Mouse (Mus musculus) E14TG2a.4 (cell line): Measurements from ENCODE around the gene 3110082J24Rik.

Experiments used
- CTCF ChIP-seq: conservative IDR thresholded peaks from 2 replicates; pipeline ENCODE4 v1.5.1; 2014; ENCODE audit warnings: low read length
- POU5F1 ChIP-seq: IDR thresholded peaks from 2 replicates; pipeline ENCODE4 v1.6.1; 2014; ENCODE audit warnings: low read length, borderline replicate concordance

DNA sequence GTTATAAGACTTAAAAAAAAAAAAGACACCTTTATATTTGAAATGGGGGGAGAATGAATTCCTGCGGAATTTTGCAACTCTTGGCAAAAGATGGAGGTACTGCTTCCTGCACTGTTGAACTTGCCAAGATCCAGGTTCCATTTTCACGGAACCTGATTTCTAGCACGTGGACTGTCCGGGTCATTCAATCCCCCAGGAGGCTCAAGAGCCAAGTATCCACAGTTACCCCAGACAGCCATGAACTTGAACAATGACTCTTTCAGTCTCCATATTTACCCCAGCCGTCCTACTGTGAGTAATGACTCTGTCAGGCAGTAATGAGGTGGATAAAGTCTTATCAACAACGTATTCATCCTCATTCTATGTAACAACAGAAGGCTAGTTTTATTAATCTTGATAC lies 40.6 kb upstream of the 3110082J24Rik start:
- no peak for TF ChIP-seq CTCF
- no peak for TF ChIP-seq POU5F1
